Mouse (Mus musculus) E14TG2a.4 (cell line): ENCODE measurements around the gene Exoc6.
A peak's percentile ranks its signal among the peaks of the same experiment; 100 is the strongest.

Experiments
- H3K27me3 ChIP-seq: 2 replicates; pipeline ENCODE4 v1.6.1; 2014; ENCODE audit warnings: low read length, control low read depth; ENCODE audit not compliant: insufficient read depth
- H3K36me3 ChIP-seq: 2 replicates; pipeline ENCODE4 v1.6.1; 2014; ENCODE audit warnings: low read length, control low read depth; ENCODE audit not compliant: insufficient read depth
- H3K4me1 ChIP-seq: replicated peaks from 2 replicates; pipeline ENCODE4 v1.6.1; 2014; ENCODE audit warnings: low read depth, low read length, control low read depth
- H3K4me3 ChIP-seq: replicated peaks from 2 replicates; pipeline ENCODE4 v1.5.1; 2014; ENCODE audit warnings: mild to moderate bottlenecking, low read length
- H3K9me3 ChIP-seq: 2 replicates; pipeline ENCODE4 v1.6.1; 2014; ENCODE audit warnings: low read length, control low read depth
- CTCF ChIP-seq: conservative IDR thresholded peaks from 2 replicates; pipeline ENCODE4 v1.5.1; 2014; ENCODE audit warnings: low read length
- NANOG ChIP-seq: IDR thresholded peaks from 2 replicates; pipeline ENCODE4 v1.6.1; 2014; ENCODE audit warnings: borderline replicate concordance, low read length, mixed read lengths
- POU5F1 ChIP-seq: IDR thresholded peaks from 2 replicates; pipeline ENCODE4 v1.6.1; 2014; ENCODE audit warnings: low read length, borderline replicate concordance

Gene Exoc6

GRCm38 (mm10) chr19:37695762-37696602, 145.8 kb downstream of the Exoc6 start:
- peaks cover 52% of the 10 kb centered on the region for H3K4me1 ChIP-seq
- H3K36me3 ChIP-seq = no peaks in the 10 kb centered on the region
- H3K4me3 ChIP-seq = 0 out of 2 replicates have a peak overlapping the region, but pooled peaks have one; percentile 29
- no peaks in the 10 kb centered on the region for H3K9me3 ChIP-seq
- H3K27me3 ChIP-seq = peaks cover 100% of the 10 kb centered on the region
- 0 out of 2 replicates have a peak, but pooled peaks have one; percentile 6 for TF ChIP-seq CTCF
- no peak for TF ChIP-seq POU5F1
- no peak for TF ChIP-seq NANOG

- no peaks in the 10 kb centered on the region for H3K9me3 ChIP-seq
- peaks cover 97% of the 10 kb centered on the region for H3K27me3 ChIP-seq
- H3K4me3 ChIP-seq = 0 out of 2 replicates have a peak overlapping the region, but pooled peaks have one; percentile 5
- no peak for TF ChIP-seq NANOG
- TF ChIP-seq POU5F1 = no peak
- no peak for TF ChIP-seq CTCF
- H3K4me1 ChIP-seq = peaks cover 51% of the 10 kb centered on the region
- H3K36me3 ChIP-seq = no peaks in the 10 kb centered on the region
Observed at GRCm38 (mm10) chr19:37696603-37697334, 146.6 kb downstream of the Exoc6 start.

- no peaks in the 10 kb centered on the region for H3K9me3 ChIP-seq
- peaks cover 50% of the 10 kb centered on the region for H3K4me1 ChIP-seq
- no peaks in the 10 kb centered on the region for H3K36me3 ChIP-seq
- no peak for TF ChIP-seq NANOG
- TF ChIP-seq CTCF = no peak
- TF ChIP-seq POU5F1 = no peak
- peak overlapping the region; percentile 72 for H3K4me3 ChIP-seq
- peaks cover 97% of the 10 kb centered on the region for H3K27me3 ChIP-seq
Observed at GRCm38 (mm10) chr19:37697335-37697636, 147.1 kb downstream of the Exoc6 start.

- no peaks in the 10 kb centered on the region for H3K36me3 ChIP-seq
- peaks cover 97% of the 10 kb centered on the region for H3K27me3 ChIP-seq
- peak within 1 kb of the TSS; percentile 72 for H3K4me3 ChIP-seq
- TF ChIP-seq NANOG = no peak
- no peak for TF ChIP-seq CTCF
- TF ChIP-seq POU5F1 = no peak
- no peaks in the 10 kb centered on the region for H3K9me3 ChIP-seq
- H3K4me1 ChIP-seq = peaks cover 46% of the 10 kb centered on the region
Observed at GRCm38 (mm10) chr19:37697651-37698272, 147.5 kb downstream of the Exoc6 start, which contains the start of gene Cyp26a1. Gene Cyp26a1 (plus strand): TSS chr19:37697798.

GRCm38 (mm10) chr19:37698273-37699160, 148.3 kb downstream of the Exoc6 start:
- Histone ChIP-seq H3K4me3 (peak overlapping the region; percentile 72), H3K27me3 (peaks cover 97% of the 10 kb centered on the region), H3K4me1 (peaks cover 45% of the 10 kb centered on the region), H3K9me3 (no peaks in the 10 kb centered on the region), H3K36me3 (no peaks in the 10 kb centered on the region)
- TF ChIP-seq CTCF (no peak), POU5F1 (no peak), NANOG (no peak)

- H3K27me3 ChIP-seq = peaks cover 90% of the 10 kb centered on the region
- TF ChIP-seq POU5F1 (no peak), NANOG (no peak), CTCF (no peak)
- no peaks in the 10 kb centered on the region for H3K9me3 ChIP-seq
- H3K4me3 ChIP-seq = no peak overlapping the region
- peaks cover 53% of the 10 kb centered on the region for H3K4me1 ChIP-seq
- H3K36me3 ChIP-seq = no peaks in the 10 kb centered on the region
Observed at GRCm38 (mm10) chr19:37699711-37700110, 149.5 kb downstream of the Exoc6 start.

- no peak for TF ChIP-seq CTCF
- no peak for TF ChIP-seq POU5F1
- no peak for TF ChIP-seq NANOG
- Histone ChIP-seq H3K4me1 (peaks cover 37% of the 10 kb centered on the region), H3K27me3 (peaks cover 89% of the 10 kb centered on the region), H3K9me3 (no peaks in the 10 kb centered on the region), H3K36me3 (no peaks in the 10 kb centered on the region), H3K4me3 (no peak overlapping the region)
Observed at GRCm38 (mm10) chr19:37702377-37703076, 152.3 kb downstream of the Exoc6 start.
